Mouse (Mus musculus) adrenal gland, adult (tissue): ENCODE data around the gene Kif5c.

ENCODE experiments used
- DNase-seq, 2 experiments: peaks; one replicate each; pipeline ENCODE4 v3.0.0; 2022 to 2023; ENCODE audit warnings: low spot score in 1 of 2; ENCODE audit not compliant: inconsistent age in 2 of 2

Gene Kif5c

DNA sequence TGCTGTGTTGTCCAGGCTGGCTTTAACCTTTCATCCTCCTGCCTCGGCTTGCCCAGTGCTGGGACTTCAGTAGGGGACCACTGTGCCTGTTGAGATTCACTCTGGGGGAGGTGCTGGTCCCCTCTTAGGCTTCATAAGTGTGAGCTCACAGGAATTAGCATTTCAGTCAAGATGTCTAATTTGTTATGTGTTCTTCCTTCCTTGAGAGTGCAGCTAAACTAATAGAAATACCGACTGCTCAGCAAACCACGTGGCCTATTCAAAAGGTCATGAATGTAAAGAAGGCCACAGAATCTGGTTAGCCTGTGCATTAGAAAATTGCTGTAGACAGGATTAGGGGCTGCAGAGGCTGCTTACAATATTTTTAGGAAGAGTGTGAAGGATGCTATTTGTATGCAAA is 99.4 kb downstream of the Kif5c start:
- no peak for DNase-seq

DNA sequence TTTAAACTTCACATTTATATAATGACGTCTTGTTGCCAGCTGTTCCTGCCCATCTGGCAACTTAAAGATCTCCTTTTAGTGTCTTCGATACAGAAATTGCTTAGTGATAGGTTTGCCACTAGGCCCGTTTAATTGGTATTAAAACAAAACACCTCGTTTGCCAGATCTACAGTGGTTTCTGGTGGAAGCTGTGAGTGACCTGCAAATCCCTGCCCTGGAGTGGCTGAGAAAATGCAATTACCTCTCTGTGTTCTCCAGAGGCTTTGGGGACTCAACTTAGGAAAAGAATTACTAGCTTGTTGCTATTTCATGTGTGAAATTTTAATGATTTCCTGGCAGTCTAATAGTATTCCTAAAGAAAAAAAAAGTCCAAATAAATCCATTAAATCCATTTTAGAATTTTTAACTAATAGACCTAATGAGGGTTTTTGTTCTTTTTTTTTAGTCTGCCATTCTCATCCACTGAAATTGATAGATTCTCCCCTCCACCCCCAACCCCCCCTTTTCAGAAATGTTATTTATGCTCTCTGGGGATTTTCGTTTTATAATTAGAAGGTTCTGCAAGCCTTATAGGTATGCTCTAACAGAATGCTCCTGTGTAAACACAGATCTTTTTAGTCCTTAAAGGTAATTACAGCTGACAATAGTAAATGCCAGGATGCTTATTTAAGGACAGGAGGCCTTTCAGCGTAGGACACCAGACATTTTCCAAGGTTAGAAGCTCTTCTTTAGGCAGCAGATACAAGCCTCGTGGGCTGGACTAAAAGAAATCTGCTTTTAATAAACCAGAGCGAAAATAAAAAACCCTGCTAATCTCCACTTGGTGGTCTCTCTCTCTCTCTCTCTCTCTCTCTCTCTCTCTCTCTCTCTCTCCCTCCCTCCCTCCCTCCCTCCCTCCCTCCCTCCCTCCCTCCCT is 100.1 kb downstream of the Kif5c start:
- DNase-seq: no peak

DNA sequence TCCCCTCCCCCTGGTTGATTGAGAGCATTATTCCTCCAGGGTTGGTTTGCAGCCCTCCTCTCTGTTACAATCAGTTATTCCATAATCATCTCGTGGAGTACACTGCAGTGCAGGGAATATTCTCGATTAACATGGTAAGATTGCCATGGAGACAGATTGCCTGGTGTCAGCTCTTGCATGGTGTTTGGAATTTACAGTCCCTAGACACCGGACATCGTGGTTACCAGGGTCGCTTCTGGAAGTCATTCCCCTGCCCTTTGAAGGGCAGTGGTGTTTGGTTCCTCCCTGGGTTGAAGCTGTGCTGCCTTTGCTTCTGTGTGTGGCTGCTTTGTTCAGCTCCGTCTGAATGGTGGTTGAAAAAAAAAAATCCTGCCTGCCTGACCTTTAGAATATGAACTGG is 100.8 kb downstream of the Kif5c start:
- peak in 1 of 2 experiments; percentile 30 for DNase-seq

DNA sequence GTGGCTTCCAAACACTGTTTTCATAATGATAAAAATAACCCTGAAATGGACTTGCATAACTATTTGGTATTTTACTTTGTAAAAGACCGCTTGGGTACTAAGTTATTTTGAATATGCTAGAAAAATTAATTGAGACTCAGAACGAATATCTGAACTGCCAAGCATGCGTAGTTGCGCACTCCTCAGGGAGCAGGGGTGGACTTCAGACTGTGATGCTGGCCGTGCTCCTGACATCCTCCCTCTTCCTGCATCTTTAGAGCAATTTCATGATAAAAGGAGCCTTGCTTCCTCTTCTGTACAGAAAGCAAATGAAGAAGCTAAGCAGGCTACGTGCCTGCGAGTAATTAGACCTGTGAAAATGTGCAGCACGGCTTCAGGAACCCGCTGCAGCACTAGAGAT is 101.2 kb downstream of the Kif5c start:
- no peak for DNase-seq

DNA sequence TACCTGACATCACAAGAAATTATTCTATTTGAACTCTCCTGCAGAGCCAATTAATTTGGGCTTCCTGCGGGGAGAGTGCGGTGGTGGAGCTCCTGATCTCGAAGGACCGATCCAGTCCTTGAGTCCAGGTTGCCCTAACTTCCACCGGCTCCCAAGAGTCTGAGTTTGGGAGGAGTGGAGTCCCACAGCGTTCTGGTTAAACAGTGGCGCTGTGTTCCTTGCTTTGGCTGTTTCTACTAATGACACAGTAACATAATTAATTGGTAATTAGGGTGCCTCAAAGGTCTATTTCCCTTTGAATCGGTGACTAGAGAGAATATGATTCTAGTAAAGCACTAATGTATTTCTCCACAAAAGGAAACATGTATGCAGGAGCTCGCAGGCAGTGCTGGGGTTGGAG is 103.2 kb downstream of the Kif5c start:
- no peak for DNase-seq

DNA sequence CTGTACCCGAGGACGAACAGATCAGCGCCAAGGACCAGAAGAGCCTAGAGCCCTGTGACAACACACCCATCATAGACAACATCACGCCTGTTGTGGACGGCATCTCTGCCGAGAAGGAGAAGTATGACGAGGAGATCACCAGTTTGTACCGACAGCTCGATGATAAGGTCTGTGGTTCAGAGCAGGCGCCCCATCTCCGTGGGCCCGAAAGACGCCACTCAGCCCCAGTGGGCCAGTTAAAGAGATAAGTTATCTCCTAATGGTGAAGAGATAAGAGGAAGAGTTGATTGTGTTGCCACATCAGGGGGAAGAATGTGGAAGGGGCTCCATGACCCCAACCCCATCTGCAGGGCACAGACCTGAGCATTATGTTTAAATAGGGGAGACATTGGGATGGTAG is 103.9 kb downstream of the Kif5c start:
- DNase-seq: no peak

DNA sequence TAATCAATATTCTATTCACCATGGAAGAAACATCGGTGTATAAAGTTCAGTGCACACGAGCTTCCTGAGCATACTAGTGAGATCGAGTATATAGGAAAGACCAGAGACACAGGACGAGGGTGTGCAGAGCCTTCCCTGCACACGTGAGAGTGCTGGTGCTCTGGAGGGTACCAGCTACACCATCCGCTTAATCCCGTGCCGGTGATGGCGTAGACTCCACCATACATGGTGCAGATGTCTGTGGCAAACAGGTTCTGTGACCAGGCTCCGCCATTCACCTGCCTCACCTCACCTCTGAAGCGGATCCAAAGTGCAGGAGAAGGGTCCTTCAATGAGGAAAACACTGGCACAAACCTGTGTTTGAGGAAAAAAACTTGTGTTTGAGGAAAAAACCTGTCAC is 107.6 kb downstream of the Kif5c start:
- DNase-seq: no peak

DNA sequence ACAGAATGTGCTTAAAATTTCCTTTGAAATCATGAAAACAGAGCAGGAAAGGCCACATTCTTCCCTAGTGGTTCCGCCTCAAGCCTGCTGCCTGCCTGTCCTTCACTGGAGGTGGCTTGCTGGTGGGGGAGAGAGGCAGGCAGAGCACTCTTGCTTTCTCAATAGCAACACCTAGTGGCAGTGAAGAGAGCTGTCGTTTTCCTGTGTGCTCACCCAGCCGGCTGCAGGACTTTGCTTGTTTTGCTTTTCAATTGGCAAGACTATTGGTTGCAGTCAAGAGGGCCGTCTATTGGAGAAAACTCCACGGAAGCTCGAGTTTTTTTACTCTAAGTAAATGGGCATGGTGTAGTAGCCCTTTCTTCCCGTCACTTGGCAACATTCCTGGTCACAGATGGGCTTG is 108.1 kb downstream of the Kif5c start:
- peak; percentile 65 to 83 for DNase-seq

DNA sequence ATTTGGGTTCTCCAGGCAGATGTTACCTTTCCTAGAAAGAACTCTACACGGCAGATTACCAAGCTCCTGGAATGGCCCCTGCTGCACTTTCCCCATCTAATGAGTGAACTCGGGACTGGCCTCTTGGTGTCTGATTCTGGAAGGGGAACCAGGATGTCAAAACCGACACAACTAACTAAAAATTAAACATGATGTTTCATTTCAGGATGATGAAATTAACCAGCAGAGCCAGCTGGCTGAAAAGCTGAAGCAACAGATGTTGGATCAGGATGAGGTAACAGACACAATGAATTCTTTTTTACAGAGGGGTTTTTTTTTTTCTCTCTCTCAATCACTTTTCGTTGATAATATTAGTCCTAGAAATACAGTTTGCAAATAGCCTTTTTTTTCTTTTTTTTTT is 108.6 kb downstream of the Kif5c start:
- no peak for DNase-seq

DNA sequence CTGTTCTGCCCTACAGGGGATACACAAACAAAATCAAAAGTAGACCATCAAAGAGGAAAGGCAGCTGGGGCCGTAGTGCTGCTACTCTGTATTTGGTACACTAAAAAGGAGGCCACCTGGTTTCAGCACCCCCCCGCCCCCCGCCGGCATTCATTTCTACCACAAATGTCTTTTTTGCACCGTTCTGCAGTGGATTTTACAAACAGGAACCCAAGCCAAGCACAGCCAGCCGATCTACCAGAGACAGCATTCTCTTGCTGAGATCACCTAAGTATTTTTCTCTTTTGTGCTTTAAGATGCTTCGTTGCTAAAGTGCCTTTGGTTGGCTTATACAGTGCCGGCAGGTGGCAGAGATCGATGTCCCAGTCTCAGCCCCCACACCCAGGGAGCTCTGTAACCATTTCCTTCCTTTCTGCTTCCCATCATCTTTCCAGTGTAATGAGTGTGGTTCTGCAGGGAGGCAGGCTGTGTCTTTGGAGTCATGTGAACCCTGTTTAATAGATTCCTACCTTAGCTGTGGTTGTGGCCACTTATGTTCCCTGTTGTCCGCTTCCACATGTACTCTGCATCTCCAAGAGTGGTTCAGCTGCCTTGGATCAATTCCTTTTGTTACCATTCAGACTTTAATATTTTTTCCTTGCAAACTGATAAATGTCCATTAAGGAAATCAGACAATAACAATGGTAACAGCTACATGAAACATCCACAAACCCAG is 110.0 kb downstream of the Kif5c start:
- no peak for DNase-seq

DNA sequence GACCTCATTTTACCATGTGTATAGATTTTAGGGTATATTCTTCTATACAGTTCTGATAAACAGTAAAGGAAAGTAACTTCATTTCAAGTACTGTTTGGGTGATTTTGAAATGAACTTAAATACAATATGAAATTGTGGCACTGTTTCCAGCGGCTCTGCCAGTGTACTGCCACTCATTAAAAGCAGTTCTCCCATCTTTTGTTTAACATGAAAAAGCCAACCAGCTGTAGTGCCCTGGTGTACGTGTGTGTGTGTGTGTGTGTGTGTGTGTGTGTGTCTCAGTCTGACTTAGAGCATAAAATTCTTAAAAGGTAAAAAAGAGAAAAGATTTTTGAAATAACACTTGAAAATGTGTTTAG is 110.5 kb downstream of the Kif5c start:
- DNase-seq: no peak

DNA sequence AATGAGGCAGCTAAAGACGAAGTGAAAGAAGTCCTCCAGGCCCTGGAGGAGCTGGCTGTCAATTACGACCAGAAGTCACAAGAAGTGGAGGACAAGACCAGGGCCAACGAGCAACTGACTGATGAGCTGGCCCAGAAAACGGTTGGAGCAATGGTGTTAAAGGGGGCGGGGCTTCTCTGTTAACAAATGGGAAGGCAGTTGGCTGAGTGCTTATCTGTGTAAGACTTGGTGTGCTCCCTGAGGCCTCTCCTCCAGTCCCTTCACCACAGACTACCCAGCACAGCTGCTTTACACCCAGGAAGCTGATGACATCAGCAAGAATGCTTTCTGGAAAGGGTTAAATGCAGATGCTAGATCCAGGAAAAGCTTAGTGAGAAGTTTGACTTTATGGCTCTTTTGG is 111.1 kb downstream of the Kif5c start:
- no peak for DNase-seq

DNA sequence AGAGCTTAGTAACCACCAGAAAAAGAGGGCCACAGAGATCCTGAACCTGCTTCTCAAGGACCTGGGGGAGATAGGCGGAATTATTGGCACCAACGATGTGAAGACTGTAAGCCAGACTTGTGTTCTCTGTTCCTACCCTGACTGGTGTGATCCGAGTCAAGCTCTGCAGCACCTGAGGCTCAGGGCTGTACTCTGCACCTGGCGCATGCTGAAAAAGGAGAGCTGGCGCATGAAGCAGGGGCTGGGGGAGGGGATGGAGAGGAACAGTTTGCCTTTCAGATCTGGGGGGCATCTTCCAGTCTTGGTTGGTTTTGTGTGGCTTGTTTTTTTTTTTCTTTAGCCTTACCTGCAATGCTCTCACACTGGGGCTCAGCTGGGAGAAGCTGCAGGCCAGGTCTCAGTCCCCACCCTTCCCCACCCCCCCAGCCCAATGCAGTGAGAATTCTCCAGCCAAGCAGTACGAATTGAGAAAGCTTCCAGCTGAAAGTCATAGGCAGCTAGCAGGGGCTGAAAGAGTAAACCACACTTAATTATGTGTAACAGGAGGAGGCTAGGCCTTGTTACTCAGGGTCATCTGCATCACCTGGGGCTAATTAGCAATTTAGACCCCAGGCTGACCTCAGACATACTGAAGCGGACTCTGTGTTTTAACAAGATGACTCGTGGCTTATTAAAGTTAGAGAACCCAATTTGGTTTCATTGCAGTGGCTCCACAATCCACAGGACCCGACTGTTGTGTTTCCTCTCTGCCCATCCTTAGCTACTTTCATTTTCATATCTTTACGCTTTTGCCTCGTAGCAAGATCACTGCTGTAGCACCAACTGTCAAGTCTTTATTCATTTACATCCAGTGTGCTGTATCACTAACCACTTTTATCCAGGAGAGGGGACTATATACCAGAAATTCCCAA is 113.9 kb downstream of the Kif5c start:
- no peak for DNase-seq

DNA sequence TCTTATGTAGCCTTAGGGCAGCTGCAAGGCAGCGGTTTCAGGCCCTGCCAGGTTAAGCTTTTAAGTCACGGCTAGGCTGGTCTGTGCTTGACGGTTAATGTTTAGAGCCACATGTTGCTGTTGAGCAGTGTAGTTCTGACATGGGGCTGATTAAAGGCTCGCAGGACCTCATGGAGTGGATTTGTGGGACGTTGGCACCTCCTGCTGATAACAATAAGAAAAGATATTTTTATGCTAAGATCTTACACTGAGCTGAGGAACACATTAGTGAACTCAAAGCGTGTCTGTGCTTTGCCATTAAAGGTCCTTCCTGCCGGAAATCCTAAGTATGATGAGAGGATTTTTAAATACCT is 114.5 kb downstream of the Kif5c start:
- no peak for DNase-seq

DNA sequence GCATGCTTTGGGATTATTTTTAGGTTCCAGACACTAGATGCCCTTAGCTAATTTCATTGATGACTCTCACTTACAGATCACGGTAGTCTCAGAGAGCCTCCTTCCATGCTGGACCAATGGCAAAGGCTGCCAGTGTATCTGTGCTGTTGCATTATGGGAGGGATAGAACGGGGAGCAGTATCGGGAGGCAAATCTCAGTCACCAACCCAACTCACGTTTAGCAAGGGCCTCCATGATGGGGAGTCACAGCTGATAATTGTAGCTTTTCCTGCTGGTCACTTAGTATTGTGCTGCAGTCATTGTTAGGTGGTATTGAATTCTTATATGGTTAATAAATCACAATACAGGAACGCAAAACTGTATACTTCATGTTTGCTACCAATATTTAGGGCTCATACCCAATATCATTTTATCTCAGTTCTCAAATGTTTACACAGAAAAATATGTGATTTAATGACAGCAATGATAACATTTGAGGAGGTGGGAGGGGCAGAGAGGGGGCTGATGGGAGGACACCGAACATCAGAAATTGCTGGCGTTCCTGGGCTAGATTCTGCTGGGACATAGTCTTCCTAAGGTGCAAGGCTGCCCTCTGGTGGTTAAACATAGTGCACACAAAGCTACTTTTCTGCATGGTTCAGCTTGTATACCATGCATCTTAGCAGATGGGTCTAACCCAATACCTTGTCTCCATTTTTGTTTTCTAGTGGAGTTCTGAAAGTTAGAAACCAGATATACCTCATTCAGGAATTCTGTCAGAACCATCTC is 115.1 kb downstream of the Kif5c start:
- DNase-seq: peak; percentile 57 to 90

DNA sequence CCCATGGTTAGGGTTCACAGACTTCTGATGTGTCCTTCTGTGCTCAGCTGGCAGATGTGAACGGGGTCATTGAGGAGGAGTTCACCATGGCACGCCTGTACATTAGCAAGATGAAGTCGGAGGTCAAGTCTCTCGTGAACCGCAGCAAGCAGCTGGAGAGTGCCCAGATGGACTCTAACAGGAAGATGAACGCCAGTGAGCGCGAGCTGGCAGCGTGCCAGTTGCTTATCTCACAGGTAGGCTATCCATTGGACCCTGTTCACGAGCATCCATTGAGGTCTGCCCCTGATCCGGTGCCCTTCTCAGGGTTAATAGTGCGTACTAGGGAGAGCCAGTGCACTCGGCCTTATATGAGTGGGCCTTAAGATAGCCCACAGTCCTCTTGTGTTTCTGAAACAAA is 116.3 kb downstream of the Kif5c start:
- no peak for DNase-seq

DNA sequence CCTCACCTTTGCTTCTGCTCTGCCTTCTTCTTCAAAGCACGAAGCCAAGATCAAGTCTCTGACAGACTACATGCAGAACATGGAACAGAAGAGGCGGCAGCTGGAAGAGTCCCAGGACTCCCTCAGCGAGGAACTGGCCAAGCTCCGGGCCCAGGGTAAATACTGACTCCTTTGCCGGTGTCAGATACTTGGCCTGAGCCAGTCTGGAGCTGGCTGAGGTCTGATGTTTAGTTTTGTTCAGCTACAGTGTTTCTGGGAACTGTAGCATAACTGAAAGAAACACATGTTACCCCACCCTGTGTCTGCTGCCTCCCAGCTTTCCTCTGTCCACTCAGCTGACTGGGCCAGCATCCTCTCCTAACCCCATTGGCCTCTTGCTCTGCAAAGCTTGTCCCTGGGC is 119.9 kb downstream of the Kif5c start:
- no peak for DNase-seq

DNA sequence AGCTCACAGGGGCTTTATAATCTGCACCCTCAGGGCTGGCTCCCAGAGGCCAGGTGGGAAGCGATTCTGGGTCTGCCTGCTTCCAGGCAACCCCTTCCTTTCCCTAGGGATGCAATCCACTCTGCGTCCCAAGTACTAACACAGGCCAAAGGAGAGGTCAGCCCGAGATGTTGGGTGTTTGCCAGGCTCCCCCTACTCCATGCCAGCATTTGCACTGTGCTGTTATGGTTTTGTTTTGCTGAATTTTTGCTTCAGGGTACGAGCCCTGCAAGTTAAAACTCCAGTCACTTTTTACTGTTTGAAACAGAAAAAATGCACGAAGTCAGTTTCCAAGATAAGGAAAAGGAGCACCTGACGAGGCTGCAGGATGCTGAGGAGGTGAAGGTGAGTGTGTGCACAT is 121.9 kb downstream of the Kif5c start:
- no peak for DNase-seq

DNA sequence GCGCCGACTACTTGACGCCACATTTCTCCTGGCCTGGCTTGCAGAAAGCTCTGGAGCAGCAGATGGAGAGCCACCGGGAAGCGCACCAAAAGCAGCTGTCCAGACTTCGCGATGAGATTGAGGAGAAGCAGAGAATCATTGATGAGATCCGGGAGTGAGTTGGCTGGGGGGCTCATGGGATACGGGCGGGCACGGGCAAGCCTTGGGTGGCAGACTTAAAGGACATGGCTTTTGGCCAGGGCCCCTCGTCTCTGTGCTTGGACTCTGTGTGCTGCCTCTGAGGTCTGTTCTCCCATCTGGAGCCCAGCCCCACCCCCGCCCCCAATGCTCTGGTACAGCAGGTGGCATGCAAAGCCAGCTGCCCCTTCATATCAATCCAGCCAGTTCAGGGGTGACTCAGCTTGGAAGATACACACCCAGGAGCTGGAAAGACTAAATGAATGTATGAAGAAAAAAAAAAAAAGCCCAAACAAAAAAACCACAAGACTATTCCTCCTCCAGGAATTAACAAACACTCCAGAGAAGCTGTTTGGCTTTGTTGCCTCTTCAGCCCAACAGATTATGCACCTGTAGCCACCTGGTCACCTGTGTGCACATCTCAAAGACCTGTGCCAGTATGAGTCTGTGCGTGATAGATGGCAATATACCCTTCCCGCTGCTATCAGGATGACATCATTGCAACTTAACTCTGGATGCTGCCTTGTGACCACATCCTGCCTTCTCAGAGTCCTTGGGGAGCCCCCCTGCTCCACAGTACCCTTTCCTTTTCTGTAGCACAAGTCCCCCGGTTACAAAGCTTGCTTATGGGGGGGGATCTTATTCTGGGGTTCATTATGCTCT is 123.0 kb downstream of the Kif5c start:
- DNase-seq: no peak

DNA sequence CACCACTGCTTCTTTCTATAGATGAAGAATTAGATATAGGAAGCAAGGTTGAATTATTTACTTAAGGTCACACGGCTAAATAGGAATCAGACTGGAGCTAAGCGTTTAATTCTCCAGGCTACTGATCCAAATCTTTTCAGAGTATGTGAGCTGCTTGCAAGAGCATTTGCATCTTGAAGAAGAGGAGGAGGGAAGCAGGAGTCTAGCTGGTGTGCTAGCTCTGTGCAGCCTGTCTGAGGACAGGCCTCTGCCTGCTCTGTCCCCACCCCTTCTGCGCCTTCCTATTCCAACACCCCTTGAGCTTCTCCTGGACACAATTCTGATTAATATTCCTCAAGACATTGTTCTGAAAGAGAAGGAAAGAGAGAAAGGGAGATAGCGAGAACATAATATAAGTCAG is 123.8 kb downstream of the Kif5c start:
- DNase-seq: no peak
